Mouse (Mus musculus): ENCODE results near the gene Tmem253.

DNA sequence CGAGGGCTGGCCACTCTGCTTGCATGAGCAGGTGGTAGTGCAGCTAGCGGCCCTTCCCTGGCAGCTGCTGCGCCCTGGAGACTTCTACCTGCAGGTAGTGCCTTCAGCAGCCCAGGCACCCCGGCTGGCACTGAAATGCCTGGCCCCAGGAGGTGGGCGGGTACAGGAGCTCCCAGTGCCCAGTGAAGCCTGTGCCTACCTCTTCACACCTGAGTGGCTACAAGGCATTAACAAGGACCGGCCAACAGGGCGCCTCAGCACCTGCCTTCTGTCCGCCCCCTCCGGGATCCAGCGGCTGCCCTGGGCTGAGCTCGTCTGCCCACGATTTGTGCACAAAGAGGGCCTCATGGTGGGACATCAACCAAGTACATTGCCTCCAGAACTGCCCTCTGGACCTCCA lies 26.7 kb upstream of the Tmem253 start:
- TF ChIP-seq CTCF (conservative IDR thresholded peaks at IDR 0.05; ENCODE audit: low read length): no peak
- no peak for TF ChIP-seq NANOG (IDR thresholded peaks at IDR 0.05; ENCODE audit: borderline replicate concordance, low read length)
